Mouse (Mus musculus) MEL (cell line): ENCODE measurements around the gene Gm11213. TPM values are rescaled to one million over a fixed set of nuclear protein-coding genes. Genes with fewer than 3 reads are reported as not detected.
A peak's percentile ranks its signal among the peaks of the same experiment; 100 is the strongest.

Experiments used
- DNase-seq: peaks from one replicate; pipeline ENCODE4 v3.0.0; 2011; ENCODE audit warnings: low read depth, low spot score
- H3K27ac ChIP-seq: 2 replicates; pipeline ENCODE4 v1.5.1; 2012; ENCODE audit warnings: low read depth, mild to moderate bottlenecking, control low read depth, low read length, moderate library complexity; ENCODE audit not compliant: control insufficient read depth
- H3K27me3 ChIP-seq, 2 experiments: fragments of 150-350 bp in 1 of 2; sonication (generic) in 1 of 2; 2 replicates each; pipeline ENCODE4 v1.6.1; 2012; ENCODE audit warnings: low read length in 2 of 2, mild to moderate bottlenecking in 2 of 2, improper control_type of control experiment in 1 of 2, moderate library complexity in 1 of 2; ENCODE audit not compliant: insufficient read depth in 2 of 2, control insufficient read depth in 1 of 2
- H3K36me3 ChIP-seq, 2 experiments: 2 replicates each; pipeline ENCODE4 v1.6.1; 2012 to 2014; ENCODE audit warnings: low read length in 2 of 2, improper control_type of control experiment in 1 of 2, inconsistent platforms in 1 of 2, mild to moderate bottlenecking in 1 of 2; ENCODE audit not compliant: insufficient read depth in 2 of 2, control insufficient read depth in 1 of 2
- H3K4me1 ChIP-seq, 2 experiments: fragments of 150-350 bp in 1 of 2; sonication (generic) in 1 of 2; 2 replicates each; pipeline ENCODE4 v1.6.1; 2012; ENCODE audit warnings: low read length in 2 of 2, improper control_type of control experiment in 1 of 2, mild to moderate bottlenecking in 1 of 2; ENCODE audit not compliant: insufficient read depth in 2 of 2, control insufficient read depth in 1 of 2
- H3K4me3 ChIP-seq, 2 experiments: fragments of 150-350 bp in 1 of 2; sonication (generic) in 1 of 2; 2 replicates each; pipeline ENCODE4 v1.5.1; 2012; ENCODE audit warnings: low read depth in 2 of 2, low read length in 2 of 2, mild to moderate bottlenecking in 2 of 2, moderate library complexity in 2 of 2, control low read depth in 1 of 2, improper control_type of control experiment in 1 of 2; ENCODE audit not compliant: control insufficient read depth in 1 of 2, insufficient read depth in 1 of 2
- H3K79me2 ChIP-seq: 2 replicates; pipeline ENCODE4 v1.6.1; 2012; ENCODE audit warnings: mild to moderate bottlenecking, low read length, moderate library complexity; ENCODE audit not compliant: control insufficient read depth, poor library complexity, insufficient read depth
- H3K9ac ChIP-seq: 2 replicates; pipeline ENCODE4 v1.6.1; 2012; ENCODE audit warnings: low read depth, mild to moderate bottlenecking, control low read depth, low read length, moderate library complexity; ENCODE audit not compliant: control insufficient read depth, poor library complexity, severe bottlenecking
- H3K9me3 ChIP-seq: fragments of 150-350 bp; sonication (generic); replicated peaks from 2 replicates; pipeline ENCODE4 v1.6.1; 2012; ENCODE audit warnings: mild to moderate bottlenecking, low read length, improper control_type of control experiment, moderate library complexity; ENCODE audit not compliant: insufficient read depth
- CHD1 ChIP-seq: IDR thresholded peaks from 2 replicates; pipeline ENCODE4 v1.6.1; 2012; ENCODE audit warnings: low read depth, mild to moderate bottlenecking, inconsistent platforms, low read length, improper control_type of control experiment
- CHD2 ChIP-seq: IDR thresholded peaks from 2 replicates; pipeline ENCODE4 v1.6.1; 2011; ENCODE audit warnings: low read length, improper control_type of control experiment
- CTCF ChIP-seq, 3 experiments: IDR thresholded peaks in 2 of 3; conservative IDR thresholded peaks in 1 of 3; 2 replicates each; pipeline ENCODE4 v1.5.1; 2011 to 2012; ENCODE audit warnings: low read length in 3 of 3, low read depth in 2 of 3, mild to moderate bottlenecking in 2 of 3, improper control_type of control experiment in 1 of 3, inconsistent platforms in 1 of 3, mixed read lengths in 1 of 3, moderate library complexity in 1 of 3; ENCODE audit not compliant: control insufficient read depth in 1 of 3, insufficient read depth in 1 of 3, poor library complexity in 1 of 3, severe bottlenecking in 1 of 3
- E2F4 ChIP-seq: IDR thresholded peaks from 2 replicates; pipeline ENCODE4 v1.6.1; 2011; ENCODE audit warnings: low read depth, low read length, improper control_type of control experiment, borderline replicate concordance
- EP300 ChIP-seq, 2 experiments: IDR thresholded peaks; 2 replicates each; pipeline ENCODE4 v1.6.1; 2011; ENCODE audit warnings: improper control_type of control experiment in 2 of 2, low read length in 2 of 2, low read depth in 1 of 2, mild to moderate bottlenecking in 1 of 2
- ETS1 ChIP-seq: IDR thresholded peaks from 2 replicates; pipeline ENCODE4 v1.6.1; 2012; ENCODE audit warnings: low read depth, mild to moderate bottlenecking, inconsistent platforms, low read length, improper control_type of control experiment, moderate library complexity
- GATA1 ChIP-seq: IDR thresholded peaks from 2 replicates; pipeline ENCODE4 v1.6.1; 2011; ENCODE audit warnings: low read depth, low read length, improper control_type of control experiment
- MAFK ChIP-seq: IDR thresholded peaks from 2 replicates; pipeline ENCODE4 v1.6.1; 2011; ENCODE audit warnings: low read depth, mild to moderate bottlenecking, low read length, improper control_type of control experiment, borderline replicate concordance
- MXI1 ChIP-seq: IDR thresholded peaks from 2 replicates; pipeline ENCODE4 v1.6.1; 2011; ENCODE audit warnings: mild to moderate bottlenecking, low read depth, low read length, improper control_type of control experiment
- NELFE ChIP-seq: IDR thresholded peaks from 2 replicates; pipeline ENCODE4 v1.6.1; 2011; ENCODE audit warnings: low read depth, low read length, improper control_type of control experiment
- NRF1 ChIP-seq: IDR thresholded peaks from 2 replicates; pipeline ENCODE4 v1.6.1; 2014; ENCODE audit warnings: low read depth, mild to moderate bottlenecking, inconsistent platforms, low read length, improper control_type of control experiment, moderate library complexity; ENCODE audit not compliant: poor library complexity, insufficient read depth, severe bottlenecking
- POLR2A ChIP-seq, 2 experiments: IDR thresholded peaks; 2 replicates each; pipeline ENCODE4 v1.6.1; 2011 to 2012; ENCODE audit warnings: low read length in 2 of 2, mild to moderate bottlenecking in 2 of 2, control low read depth in 1 of 2, improper control_type of control experiment in 1 of 2, low read depth in 1 of 2, moderate library complexity in 1 of 2; ENCODE audit not compliant: control insufficient read depth in 1 of 2, insufficient read depth in 1 of 2, poor library complexity in 1 of 2
- POLR2AphosphoS2 ChIP-seq: IDR thresholded peaks from 2 replicates; pipeline ENCODE4 v1.6.1; 2011; ENCODE audit warnings: low read length, improper control_type of control experiment
- POLR2AphosphoS5 ChIP-seq: IDR thresholded peaks from 2 replicates; pipeline ENCODE4 v1.6.1; 2012; ENCODE audit warnings: low read depth, borderline replicate concordance, mild to moderate bottlenecking, inconsistent platforms, low read length, moderate library complexity, mixed read lengths
- SIN3A ChIP-seq: IDR thresholded peaks from 2 replicates; pipeline ENCODE4 v1.6.1; 2012; ENCODE audit warnings: low read length, improper control_type of control experiment, inconsistent platforms
- SMC3 ChIP-seq: IDR thresholded peaks from 2 replicates; pipeline ENCODE4 v1.6.1; 2011; ENCODE audit warnings: low read depth, low read length, improper control_type of control experiment
- TBP ChIP-seq: IDR thresholded peaks from 2 replicates; pipeline ENCODE4 v1.8.0; 2011; ENCODE audit warnings: low read depth, low read length, improper control_type of control experiment
- TCF12 ChIP-seq: IDR thresholded peaks from 2 replicates; pipeline ENCODE4 v1.6.1; 2014; ENCODE audit warnings: low read depth, mild to moderate bottlenecking, inconsistent platforms, low read length, improper control_type of control experiment, moderate library complexity
- UBTF ChIP-seq: IDR thresholded peaks from 2 replicates; pipeline ENCODE4 v1.6.1; 2012; ENCODE audit warnings: low read depth, mild to moderate bottlenecking, inconsistent platforms, low read length, improper control_type of control experiment, moderate library complexity, borderline replicate concordance; ENCODE audit not compliant: insufficient read depth
- USF1 ChIP-seq: IDR thresholded peaks from 2 replicates; pipeline ENCODE4 v1.6.1; 2014; ENCODE audit warnings: low read depth, mild to moderate bottlenecking, inconsistent platforms, low read length, improper control_type of control experiment, moderate library complexity
- ZKSCAN1 ChIP-seq: IDR thresholded peaks from 2 replicates; pipeline ENCODE4 v1.6.1; 2012; ENCODE audit warnings: low read depth, mild to moderate bottlenecking, inconsistent platforms, low read length, improper control_type of control experiment, moderate library complexity
- ZNF384 ChIP-seq: IDR thresholded peaks from 2 replicates; pipeline ENCODE4 v1.6.1; 2012; ENCODE audit warnings: low read depth, mild to moderate bottlenecking, inconsistent platforms, low read length, improper control_type of control experiment
- polyA plus RNA-seq, 2 experiments: library from polyadenylated mRNA; stranded (reverse) in 1 of 2; unstranded in 1 of 2; fragments of >175 nt in 1 of 2; fragments of >200 nt in 1 of 2; gene quantifications; 2 replicates each; pipeline versions ENCODE4 v1.2.1 to v1.2.4; 2012; ENCODE audit warnings: low replicate concordance in 2 of 2, low read depth in 1 of 2; ENCODE audit not compliant: insufficient read length in 2 of 2, insufficient read depth in 1 of 2, missing spikeins in 1 of 2
- total RNA-seq: library from RNA; depleted of rRNA; stranded (reverse); fragments of 300-350 nt; gene quantifications from 2 replicates; pipeline ENCODE4 v1.2.3, GENCODE M21; 2012

The Gm11213 gene
- total and polyA plus RNA-seq, 3 experiments: not detected

DNA sequence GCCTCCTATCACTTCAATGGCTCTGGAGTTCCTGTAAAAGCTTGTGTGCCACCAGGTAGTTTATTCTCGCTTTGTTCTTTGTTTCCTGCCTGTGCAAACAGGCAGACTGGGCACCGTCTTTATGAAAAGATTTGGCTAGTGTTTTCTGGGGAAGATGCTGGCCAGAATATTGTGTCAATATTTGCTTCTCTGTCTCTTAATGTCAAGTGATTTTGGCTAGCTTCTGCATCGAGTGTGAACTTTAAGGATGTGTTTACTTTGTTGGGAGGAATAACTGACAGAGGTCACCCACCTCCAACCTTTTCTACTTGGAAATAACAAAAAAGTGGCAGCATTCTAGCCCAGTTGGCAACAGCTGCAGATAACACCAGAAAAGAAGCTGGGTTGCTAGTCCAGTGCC lies 50.4 kb downstream of the Gm11213 start:
- TF ChIP-seq NELFE (no peak), SIN3A (no peak), MXI1 (no peak), NRF1 (no peak)
- TF ChIP-seq, all 39 proteins: peak for 0
- H3K27ac ChIP-seq: no peak overlapping the region
- no peak overlapping the region for H3K4me3 ChIP-seq
- H3K9ac ChIP-seq: no peak overlapping the region
- no peaks in the 10 kb centered on the region for H3K9me3 ChIP-seq
- H3K27me3 ChIP-seq: no peaks in the 10 kb centered on the region
- H3K36me3 ChIP-seq: peaks cover 5 to 7% of the 10 kb centered on the region in 2 experiments; a peak in 3 of 4 replicates
- H3K79me2 ChIP-seq: peaks cover 9% of the 10 kb centered on the region; the same call in 1 of the 2 replicates
- no peak for DNase-seq
- peaks cover 0 to 4% of the 10 kb centered on the region in 2 experiments; a peak in 1 of 4 replicates for H3K4me1 ChIP-seq

GRCm38 (mm10) chr4:63553789-63554576 lies 51.1 kb downstream of the Gm11213 start:
- H3K27ac ChIP-seq: no peak overlapping the region
- DNase-seq: no peak
- no peak overlapping the region for H3K4me3 ChIP-seq
- TF ChIP-seq SMC3 (no peak), CHD1 (no peak), ZNF384 (peak; percentile 62; the same call in 1 of the 2 replicates), POLR2AphosphoS2 (no peak), MAFK (no peak), USF1 (no peak), POLR2A (IDR thresholded peaks at IDR 0.05; ENCODE audit: control insufficient read depth in 1 of 2, insufficient read depth in 1 of 2, low read depth in 1 of 2, low read length in 2 of 2, poor library complexity in 1 of 2) (no peak)
- no peaks in the 10 kb centered on the region for H3K27me3 ChIP-seq
- peaks cover 5 to 12% of the 10 kb centered on the region in 2 experiments; a peak in 3 of 4 replicates for H3K36me3 ChIP-seq
- no peaks in the 10 kb centered on the region for H3K9me3 ChIP-seq
- H3K9ac ChIP-seq: no peak overlapping the region
- no peaks in the 10 kb centered on the region; a peak in 1 of 4 replicates for H3K4me1 ChIP-seq
- H3K79me2 ChIP-seq: peaks cover 8% of the 10 kb centered on the region; the same call in 1 of the 2 replicates

GRCm38 (mm10) chr4:63552865-63553264 lies 52.2 kb downstream of the Gm11213 start:
- Histone ChIP-seq H3K4me3 (no peak overlapping the region), H3K36me3 (peaks cover 5 to 16% of the 10 kb centered on the region in 2 experiments), H3K27ac (no peak overlapping the region), H3K9ac (no peak overlapping the region), H3K79me2 (peaks cover 3% of the 10 kb centered on the region; the same call in 1 of the 2 replicates), H3K9me3 (no peaks in the 10 kb centered on the region), H3K27me3 (no peaks in the 10 kb centered on the region), H3K4me1 (no peaks in the 10 kb centered on the region; a peak in 2 of 4 replicates)
- TF ChIP-seq ETS1: no peak
- TF ChIP-seq SIN3A: no peak
- TF ChIP-seq TCF12: no peak
- TF ChIP-seq POLR2AphosphoS5: no peak
- TF ChIP-seq GATA1: no peak
- TF ChIP-seq NRF1: no peak
- no peak for TF ChIP-seq EP300 (IDR thresholded peaks at IDR 0.05; ENCODE audit: low read depth in 1 of 2, low read length in 2 of 2)
- no peak for TF ChIP-seq E2F4
- TF ChIP-seq USF1: no peak
- TF ChIP-seq TBP: no peak
- no peak for TF ChIP-seq CHD2
- TF ChIP-seq CTCF (IDR thresholded peaks at IDR 0.05 in 2 of 3, conservative IDR thresholded peaks at IDR 0.05 in 1 of 3; ENCODE audit: control insufficient read depth in 1 of 3, insufficient read depth in 1 of 3, low read depth in 2 of 3, low read length in 3 of 3, poor library complexity in 1 of 3, severe bottlenecking in 1 of 3): no peak
- no peak for TF ChIP-seq POLR2AphosphoS2
- no peak for TF ChIP-seq UBTF
- no peak for TF ChIP-seq NELFE
- TF ChIP-seq ZKSCAN1: no peak
- DNase-seq: peak; percentile 6
